Mouse (Mus musculus): Measurements from ENCODE around the gene Hoxa2.
A peak's percentile ranks its signal among the peaks of the same experiment; 100 is the strongest.

The Hoxa2 gene

GRCm38 (mm10) chr6:52165441-52166370 lies 1.1 kb upstream of the Hoxa2 start:
- DNase-seq (ENCODE audit: low spot score in 2 of 2): peak in 1 of 2 experiments; percentile 19

GRCm38 (mm10) chr6:52164051-52164625 lies 493 bp downstream of the Hoxa2 start:
- peak in 1 of 2 experiments; percentile 18 for DNase-seq (ENCODE audit: low spot score in 2 of 2)

- peak in 1 of 2 experiments; percentile 16 for DNase-seq (ENCODE audit: low spot score in 2 of 2)
Measured at GRCm38 (mm10) chr6:52163366-52164031, 1.1 kb downstream of the Hoxa2 start.

- DNase-seq (ENCODE audit: low spot score in 2 of 2): peak in 1 of 2 experiments; percentile 15
Measured at GRCm38 (mm10) chr6:52162611-52163365, 1.8 kb downstream of the Hoxa2 start.

GRCm38 (mm10) chr6:52162093-52162380 lies 2.6 kb downstream of the Hoxa2 start:
- no peak for DNase-seq (ENCODE audit: low spot score in 2 of 2)

GRCm38 (mm10) chr6:52161336-52162092 lies 3.1 kb downstream of the Hoxa2 start:
- DNase-seq (ENCODE audit: low spot score in 2 of 2): no peak

- DNase-seq (ENCODE audit: low spot score in 2 of 2): no peak
Measured at GRCm38 (mm10) chr6:52160511-52161335, 3.9 kb downstream of the Hoxa2 start.

GRCm38 (mm10) chr6:52159979-52160378 lies 4.7 kb downstream of the Hoxa2 start:
- no peak for DNase-seq (ENCODE audit: low spot score in 2 of 2)

- no peak for DNase-seq (ENCODE audit: low spot score in 2 of 2)
Measured at GRCm38 (mm10) chr6:52159164-52159761, 5.4 kb downstream of the Hoxa2 start.

- peak; percentile 76 to 81 for DNase-seq (ENCODE audit: low spot score in 2 of 2)
Measured at GRCm38 (mm10) chr6:52158276-52159051, 6.2 kb downstream of the Hoxa2 start, which contains the start of gene Hoxa1. Gene Hoxa1, minus strand, starts transcription at chr6:52158317.

GRCm38 (mm10) chr6:52157466-52158275 lies 7.0 kb downstream of the Hoxa2 start:
- DNase-seq (ENCODE audit: low spot score in 2 of 2): no peak

- DNase-seq (ENCODE audit: low spot score in 2 of 2): no peak
Measured at GRCm38 (mm10) chr6:52156551-52157200, 8.0 kb downstream of the Hoxa2 start.

- no peak for DNase-seq (ENCODE audit: low spot score in 2 of 2)
Measured at GRCm38 (mm10) chr6:52155471-52155870, 9.2 kb downstream of the Hoxa2 start.

GRCm38 (mm10) chr6:52154044-52154443 lies 10.6 kb downstream of the Hoxa2 start:
- no peak for DNase-seq (ENCODE audit: low spot score in 2 of 2)

- no peak for DNase-seq (ENCODE audit: low spot score in 2 of 2)
Measured at GRCm38 (mm10) chr6:52153270-52153669, 11.4 kb downstream of the Hoxa2 start.

GRCm38 (mm10) chr6:52152226-52153193 lies 12.1 kb downstream of the Hoxa2 start:
- no peak for DNase-seq (ENCODE audit: low spot score in 2 of 2)

Measured in urinary bladder, postnatal 4 days (tissue).